Mouse (Mus musculus) ovary, postnatal 14 days (tissue): ENCODE results near the gene Prrt4.
A peak's percentile ranks its signal among the peaks of the same experiment; 100 is the strongest.

Experiments used
- DNase-seq: peaks from one replicate; pipeline ENCODE4 v3.0.0; 2022; ENCODE audit warnings: low spot score

The Prrt4 gene

DNA sequence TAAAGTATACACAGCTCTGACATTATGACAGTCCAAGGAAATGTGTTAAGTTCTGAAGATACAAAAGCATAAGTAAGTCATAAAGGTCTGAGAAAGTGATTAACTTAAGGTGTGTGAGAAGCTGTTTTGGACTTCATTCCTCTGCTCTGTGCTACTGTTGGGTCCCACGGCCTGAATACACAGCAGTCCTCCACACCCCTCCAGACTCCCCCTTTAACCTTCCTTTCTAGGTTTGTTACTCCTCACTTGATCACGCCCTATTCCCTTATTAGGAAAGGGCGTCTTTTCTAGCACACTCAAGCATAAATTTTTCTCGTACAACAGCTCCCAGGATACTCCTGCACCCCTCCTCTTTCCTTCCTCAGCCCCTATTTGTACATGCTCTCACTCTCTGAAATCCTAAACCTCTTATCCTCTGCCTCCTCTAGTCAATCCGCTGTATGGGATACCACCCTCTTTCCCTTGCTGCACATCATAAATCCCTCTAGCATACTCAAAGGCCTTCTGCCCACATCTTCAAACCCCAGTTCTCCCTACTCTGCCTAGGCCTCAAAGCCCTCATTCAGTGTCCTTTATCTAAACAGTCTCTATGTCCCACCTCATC is 31.9 kb downstream of the Prrt4 start:
- no peak for DNase-seq

DNA sequence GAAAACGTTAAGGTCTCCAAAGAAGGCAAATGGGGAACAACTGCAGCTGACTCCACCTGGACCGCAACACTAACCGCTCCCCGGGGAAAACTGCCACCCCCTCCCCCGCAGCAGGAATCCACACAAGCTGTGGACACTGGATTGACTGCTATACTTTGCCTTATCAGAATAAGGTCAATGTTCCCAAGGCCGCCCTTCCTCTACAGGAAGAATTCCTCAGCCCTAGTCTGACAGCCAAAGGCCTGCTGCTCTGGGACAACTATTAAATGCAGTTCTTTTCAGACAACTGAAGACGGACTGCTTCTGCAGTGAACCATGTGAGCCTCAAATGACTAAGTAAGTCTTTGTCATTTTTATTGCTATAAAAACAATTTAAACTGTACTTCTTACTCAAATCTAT is 32.7 kb downstream of the Prrt4 start:
- DNase-seq, result no peak

DNA sequence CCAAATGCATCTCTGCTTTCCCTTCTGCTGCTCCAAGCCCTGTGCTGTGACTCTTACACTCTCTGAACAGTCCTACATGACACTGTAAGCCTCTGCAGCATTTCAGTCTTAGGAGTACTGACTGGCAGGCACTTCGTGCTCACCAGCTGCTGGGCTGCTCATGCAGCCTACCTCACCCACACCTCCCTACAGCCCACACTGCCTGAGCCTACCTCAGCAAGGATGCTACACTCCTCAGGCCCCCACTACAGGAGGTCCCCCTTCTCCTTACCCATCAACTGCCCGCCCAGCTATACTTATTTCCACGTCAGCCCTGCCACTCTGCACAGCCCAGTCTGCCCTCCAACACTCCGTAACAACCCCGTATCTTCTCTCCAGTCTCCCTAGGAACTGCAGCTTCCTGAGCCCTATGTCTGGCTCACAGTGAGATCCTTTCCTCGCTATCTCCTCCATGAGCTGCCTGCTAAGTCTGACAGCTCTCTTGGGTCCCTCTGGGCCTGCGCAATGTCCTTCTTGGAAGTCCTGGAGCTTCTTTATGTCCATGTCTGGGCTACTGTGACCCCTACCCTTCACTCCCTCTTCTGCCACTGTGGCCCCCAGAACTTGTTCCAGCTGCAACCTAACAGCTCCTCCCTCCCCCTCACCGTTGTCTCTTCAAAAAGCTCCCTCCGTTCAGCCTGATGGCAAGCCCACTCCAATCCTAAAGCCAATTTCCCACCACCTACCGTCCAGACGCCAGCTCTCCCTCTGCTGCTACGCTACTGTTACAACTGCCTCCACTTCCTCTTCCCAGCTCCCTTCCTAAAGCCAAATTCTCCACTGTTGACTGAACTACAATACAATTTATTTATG is 33.7 kb downstream of the Prrt4 start:
- no peak for DNase-seq

DNA sequence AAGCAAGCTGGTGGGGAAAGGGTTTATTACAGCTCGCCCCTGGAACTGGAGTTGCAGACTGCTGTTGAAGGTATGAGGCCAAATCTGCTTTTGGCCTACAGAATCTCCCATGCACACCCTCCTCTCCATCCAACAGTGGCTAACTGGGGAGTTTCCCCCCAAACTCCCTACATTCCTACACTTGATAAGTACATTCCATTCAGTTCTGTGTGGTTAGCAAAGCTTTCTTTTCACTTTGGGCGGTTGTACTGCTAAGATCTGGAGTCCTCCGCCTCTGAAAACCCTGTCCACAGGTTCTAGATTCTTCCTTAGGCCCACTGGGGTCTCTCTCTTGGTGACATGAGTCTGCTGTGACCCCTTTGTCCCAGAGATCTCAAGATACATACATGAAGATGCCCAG is 34.4 kb downstream of the Prrt4 start:
- no peak for DNase-seq

DNA sequence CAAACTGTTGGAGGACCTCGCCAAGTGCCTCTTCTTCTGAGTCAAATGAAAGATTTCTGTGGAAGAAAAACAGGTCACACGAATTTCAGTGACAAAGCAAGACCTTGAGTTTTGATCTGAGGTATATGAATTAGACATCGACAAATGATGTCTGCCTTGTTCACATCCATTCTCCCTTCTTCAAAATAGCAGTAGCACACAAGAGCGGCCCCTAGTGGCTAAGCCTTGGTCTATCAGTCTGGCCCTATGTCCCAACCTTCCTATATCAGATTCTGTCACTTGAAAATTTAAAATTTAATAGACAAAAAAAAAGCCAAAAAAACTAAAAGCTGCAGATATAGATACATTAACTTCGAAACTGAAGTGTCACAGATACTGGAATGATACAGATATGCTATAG is 35.8 kb downstream of the Prrt4 start:
- DNase-seq, result peak; percentile 45

DNA sequence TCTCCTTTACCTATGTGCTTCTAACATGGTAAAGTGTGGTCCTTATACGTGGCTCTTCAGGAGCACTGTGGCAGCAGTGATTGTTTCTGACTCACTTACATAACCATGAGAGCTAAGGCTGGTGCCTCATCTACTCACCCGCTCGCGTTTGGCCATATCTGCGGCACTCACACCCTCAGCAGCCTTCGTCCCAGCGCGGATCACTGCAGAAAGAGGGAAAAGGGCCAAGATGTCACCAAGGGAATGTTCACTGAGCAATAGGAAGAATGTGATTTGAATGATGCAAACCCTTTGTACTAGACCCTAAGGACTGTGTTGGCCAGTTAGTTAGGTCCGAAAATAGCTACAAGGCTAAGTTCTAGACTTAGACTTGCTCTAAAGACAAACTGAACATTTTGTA is 41.9 kb downstream of the Prrt4 start:
- no peak for DNase-seq

DNA sequence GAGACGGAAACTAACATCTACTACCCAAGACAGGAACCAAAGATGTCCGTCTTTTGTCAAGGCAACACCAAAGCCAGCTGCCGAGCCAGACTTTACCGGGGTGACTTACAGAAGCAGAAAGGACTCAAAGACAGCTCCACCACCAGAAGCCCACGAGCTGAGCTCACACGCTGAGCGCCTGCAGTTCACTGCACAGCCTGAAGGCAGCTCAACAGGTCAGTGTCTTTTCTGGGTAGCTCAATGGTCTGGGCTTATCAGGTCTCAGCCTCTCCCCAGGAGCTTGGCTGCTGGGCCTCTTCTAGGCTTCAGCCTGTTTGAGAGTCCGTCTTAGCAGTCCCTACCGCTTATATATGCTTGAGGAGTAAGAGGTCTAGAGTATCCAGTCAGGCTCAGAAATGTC is 46.3 kb downstream of the Prrt4 start:
- no peak for DNase-seq

DNA sequence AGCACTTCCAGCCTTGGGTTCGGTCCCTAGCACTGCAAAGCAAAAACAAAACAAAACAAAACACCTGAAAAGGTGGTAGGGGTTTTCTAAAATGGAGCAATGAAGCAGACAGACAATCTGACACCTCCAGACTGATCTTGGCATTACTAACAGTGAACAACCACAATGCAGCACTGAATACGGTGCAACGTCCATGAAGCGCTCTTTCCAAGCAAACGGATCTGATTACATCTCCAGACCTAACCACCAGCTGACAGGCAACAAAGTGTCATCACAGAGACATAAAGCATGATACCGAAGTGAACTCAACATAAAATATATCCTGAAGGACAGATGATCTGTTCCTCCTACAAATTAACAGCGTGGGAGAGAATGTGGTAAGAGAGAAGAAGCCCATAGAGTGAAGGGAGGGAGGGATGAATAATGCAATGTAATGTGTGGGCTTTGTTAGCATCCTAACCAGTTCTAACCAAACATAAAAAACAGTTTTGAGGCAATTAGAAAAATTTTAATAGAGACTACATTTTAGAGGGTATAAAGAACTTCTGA is 52.4 kb downstream of the Prrt4 start:
- no peak for DNase-seq

DNA sequence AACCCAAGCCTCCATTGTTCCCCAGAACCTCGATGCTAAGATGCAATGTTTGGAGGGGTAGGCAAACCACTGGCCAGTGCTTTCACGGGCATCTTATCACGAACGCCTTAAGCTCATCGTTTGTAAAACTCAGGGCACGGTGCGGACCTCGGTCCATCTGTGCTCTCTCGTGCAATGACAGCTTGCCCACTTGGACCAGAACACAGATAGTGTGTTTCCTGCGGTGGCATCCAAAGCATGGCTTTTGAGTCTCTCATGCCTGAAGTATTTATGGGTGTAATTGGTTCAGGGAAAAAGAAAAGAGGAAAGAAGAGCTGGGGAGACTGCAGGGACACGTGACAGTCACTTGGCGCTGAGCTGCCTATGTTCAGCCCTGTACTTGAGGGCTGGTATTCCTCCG is 59.4 kb downstream of the Prrt4 start:
- no peak for DNase-seq
